Mouse (Mus musculus): ENCODE results near the gene Dirc2.

The Dirc2 gene

DNA sequence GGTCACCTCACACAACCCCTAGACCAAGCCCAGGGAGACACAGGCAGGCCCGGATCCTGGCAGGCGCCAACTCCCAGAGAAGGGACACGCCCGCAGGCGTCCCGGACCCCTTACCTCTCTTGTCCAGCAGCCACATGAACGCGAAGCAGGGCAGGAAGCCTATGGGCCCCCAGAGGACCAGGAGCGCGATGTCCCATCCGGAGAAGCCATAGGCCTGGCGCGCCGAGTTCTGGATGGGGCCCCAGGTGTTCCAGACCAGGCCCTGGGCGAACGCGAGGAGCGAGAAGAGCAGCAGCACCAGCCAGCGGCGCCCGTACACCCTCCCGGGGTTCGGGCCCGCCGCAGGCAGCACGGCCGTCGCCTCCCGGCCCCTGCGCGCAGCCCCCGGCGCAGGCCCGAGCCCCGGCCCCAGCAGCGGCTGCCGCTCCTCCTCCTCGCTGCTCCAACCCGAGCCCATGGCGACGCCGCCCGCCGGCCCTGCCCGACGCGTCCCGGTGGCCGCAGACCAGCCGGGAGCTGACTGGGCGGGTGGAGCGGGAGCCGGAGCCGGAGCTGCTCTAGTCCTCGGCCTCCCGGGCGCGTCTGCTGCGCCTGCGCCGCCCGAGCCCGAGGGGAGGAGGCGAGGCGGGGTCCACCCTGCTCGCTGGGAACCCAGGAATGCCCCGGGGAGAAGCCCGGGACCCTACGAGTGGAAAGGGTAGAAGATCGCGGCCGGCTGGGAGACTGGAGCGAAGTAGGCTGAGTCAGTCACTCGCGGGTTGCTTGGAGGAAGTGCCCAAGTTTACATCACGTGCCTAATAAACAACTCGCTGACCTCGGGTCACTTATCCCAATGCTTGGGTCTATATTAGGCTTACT lies at the start of gene Dirc2:
Gene Dirc2, minus strand, starts transcription at position 572 of the 858 bp plus-strand sequence.
- DNase-seq (ENCODE audit: inconsistent age in 2 of 2, low spot score in 1 of 2) = peak; percentile 86 to 95

- peak; percentile 81 to 94 for DNase-seq (ENCODE audit: inconsistent age in 2 of 2, low spot score in 1 of 2)
Observed at GRCm38 (mm10) chr16:35817255-35818089, 48.3 kb upstream of the Dirc2 start.

DNA sequence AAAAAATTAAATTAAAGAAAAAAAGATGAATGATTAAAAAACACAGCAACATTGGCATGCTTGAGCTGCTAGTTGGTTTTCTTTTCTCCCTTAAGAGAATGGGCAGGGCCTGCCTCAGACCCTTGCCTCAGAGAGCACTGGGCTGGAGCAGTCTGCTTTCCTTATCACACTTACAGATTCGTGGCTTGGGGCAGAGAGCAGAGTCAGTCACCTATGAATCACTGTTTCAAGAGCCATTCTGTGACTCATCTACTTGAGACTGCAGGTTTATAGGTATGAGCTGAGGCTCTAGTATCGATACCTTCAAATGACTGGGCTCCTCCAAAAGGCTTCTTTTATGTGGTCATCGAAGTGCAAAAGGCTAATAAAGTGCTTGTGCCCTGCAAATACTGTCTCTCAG lies 44.0 kb upstream of the Dirc2 start:
- no peak for DNase-seq (ENCODE audit: inconsistent age in 2 of 2, low spot score in 1 of 2)

- no peak for DNase-seq (ENCODE audit: inconsistent age in 2 of 2, low spot score in 1 of 2)
Observed at GRCm38 (mm10) chr16:35808838-35809237, 39.7 kb upstream of the Dirc2 start.

DNA sequence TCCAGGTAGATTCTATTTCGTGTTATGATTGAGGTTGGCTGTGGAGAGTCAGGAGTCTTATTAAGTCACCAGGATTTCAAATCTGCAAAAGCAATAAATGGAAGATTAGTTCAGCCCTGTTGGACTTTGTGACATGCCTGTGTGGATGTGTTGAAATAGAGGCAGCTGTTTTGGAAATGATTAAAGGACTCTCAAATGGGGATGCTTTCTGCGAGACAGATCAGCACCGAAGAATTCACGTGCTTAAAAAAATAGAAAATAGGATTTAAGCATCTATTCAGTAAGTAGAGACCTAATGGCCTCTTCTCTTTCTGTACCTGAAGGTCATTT lies 38.5 kb upstream of the Dirc2 start:
- DNase-seq (ENCODE audit: inconsistent age in 2 of 2, low spot score in 1 of 2) = no peak

DNA sequence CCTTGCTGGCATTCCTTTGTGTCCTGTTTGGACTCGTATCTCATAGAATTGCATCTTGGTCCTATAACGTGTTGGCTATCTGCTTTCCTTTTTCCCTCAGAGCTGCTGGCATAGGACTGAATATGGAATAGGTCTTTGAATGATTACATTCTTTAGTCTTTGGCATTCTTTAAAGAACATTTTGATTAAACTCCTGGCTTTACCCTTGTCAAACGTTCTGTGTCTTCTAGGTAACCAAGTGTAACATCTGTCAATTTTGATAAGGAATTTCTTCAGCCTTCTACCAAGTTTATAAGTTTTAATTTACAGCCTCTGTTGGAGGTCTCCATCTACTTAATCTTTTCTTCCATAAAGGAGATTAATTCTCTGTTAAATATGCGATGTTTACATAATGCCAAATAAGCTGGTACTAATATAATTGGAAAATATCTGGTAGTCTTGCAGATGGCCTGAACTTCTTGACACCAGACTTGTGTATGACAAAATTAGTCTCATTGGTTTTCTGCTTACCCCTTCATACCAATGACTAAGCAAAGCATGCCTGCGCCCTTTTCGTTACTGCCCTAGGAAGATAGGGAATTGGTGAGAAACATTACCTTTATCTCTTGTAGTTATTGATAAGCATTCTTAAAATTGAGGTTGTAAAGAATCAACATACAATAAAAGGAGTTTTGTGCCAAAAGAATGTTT lies 38.0 kb upstream of the Dirc2 start:
- no peak for DNase-seq (ENCODE audit: inconsistent age in 2 of 2, low spot score in 1 of 2)

DNA sequence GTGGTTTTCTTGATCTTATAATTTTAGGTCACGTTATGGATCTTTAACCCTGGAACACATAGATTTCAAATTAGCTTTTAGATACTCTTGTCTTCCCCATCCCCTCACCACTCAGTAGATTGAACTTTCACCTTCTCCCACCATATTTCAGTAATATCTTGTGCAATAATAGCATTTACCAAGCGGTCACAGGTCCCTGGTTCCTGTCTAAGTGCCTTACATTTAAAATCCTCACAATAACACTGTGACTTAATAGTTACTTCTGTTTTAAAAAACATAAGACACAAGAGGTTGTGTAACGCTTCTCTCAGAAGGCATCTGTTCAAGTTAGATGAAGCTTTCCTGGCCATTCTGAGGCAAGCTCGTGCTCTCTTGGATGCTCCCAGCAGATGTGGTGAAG lies 34.6 kb upstream of the Dirc2 start:
- no peak for DNase-seq (ENCODE audit: inconsistent age in 2 of 2, low spot score in 1 of 2)

DNA sequence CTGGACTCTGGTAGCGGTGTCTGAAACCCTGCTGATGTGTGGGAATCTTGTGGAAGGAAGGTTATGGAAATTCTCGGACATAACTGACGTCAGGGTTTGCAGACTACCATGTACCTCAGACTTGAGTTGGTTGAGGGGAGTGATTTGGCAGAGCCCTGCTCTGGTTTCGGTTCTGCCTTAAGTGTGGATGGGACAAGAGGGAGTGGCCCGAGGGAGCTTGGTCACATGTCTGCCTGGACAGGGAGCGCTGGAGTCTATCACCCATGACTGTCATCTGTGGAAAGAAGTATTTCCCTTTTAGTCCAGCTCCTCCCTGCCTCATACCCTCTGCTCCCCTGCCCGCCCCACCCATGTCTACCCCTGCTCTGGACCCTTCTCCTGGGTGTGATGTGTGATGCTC lies 33.0 kb upstream of the Dirc2 start:
- DNase-seq (ENCODE audit: inconsistent age in 2 of 2, low spot score in 1 of 2) = no peak

DNA sequence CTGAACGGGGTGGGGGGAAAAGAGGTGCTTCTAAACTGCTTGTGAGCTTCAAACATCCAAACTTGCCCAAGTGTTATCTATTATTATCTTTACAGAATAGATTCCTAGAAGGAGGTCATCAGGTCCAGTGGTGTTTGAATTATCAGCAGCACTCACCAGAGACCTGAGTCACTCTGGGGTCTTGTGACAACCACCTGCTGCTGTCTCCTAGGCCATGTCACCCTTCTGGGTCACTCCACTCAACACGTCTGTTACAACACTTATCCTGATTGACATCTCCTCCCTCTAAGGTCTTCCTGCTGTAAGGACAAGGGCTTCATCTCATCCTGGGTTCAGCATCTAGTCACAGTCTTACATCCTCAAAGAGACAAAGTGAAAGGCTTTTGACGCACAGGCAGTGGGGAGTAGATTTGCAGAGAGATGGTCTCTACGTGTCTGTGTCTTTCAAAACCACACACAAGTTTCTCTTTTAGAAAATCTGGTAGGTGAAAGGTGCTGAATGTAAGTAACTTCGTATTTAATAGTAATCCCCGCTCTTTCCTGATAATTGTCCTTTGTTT lies 22.9 kb upstream of the Dirc2 start:
- no peak for DNase-seq (ENCODE audit: inconsistent age in 2 of 2, low spot score in 1 of 2)

- DNase-seq (ENCODE audit: inconsistent age in 2 of 2, low spot score in 1 of 2) = no peak
Observed at GRCm38 (mm10) chr16:35788330-35788729, 19.2 kb upstream of the Dirc2 start.

DNA sequence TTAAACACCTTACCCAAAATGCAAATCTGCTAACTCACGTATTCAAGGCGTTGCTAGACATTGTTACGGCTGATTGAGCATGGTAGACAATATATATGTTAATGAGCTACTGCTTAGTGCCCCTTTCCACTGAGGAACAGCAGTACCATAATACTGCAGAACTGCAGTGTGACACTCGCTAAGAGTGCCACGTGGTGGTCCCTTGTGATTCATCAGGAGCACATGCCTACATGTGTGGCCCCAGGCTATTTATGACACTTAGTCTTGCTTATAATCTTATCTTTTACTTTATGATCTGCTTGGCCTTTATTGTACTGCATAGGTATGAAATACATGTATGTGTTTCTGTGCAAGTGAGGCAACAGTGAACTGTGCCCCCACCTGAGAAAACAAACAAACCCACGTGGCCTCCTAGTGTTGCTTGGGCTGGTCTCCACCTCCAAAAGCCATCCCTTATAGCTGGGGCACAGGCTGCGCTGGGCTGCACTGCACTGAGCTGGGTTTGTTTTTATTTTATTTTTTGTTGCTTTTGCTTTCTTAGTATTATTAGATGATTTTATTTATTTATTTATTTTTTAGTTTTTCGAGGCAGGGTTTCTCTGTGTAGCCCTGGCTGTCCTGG lies 18.5 kb upstream of the Dirc2 start:
- DNase-seq (ENCODE audit: inconsistent age in 2 of 2, low spot score in 1 of 2) = no peak

DNA sequence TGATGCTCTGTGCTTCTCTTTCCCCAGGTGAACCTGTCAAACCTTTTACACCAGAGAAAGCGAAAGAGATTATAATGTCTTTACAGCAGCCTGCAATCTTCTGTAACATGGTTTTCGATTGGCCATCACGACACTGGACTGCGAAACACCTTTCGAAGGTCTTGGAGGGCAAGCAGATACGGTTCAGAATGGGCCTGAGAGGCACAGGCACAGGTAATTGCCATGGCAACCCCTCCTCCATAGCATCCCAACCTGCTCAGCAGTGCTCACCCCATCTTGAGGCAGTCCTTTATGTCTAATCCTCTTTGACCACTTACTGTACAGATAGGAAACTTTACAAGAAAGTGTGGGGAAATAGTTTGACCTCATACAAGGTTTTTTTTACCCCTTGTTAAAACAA lies 18.0 kb upstream of the Dirc2 start:
- no peak for DNase-seq (ENCODE audit: inconsistent age in 2 of 2, low spot score in 1 of 2)

DNA sequence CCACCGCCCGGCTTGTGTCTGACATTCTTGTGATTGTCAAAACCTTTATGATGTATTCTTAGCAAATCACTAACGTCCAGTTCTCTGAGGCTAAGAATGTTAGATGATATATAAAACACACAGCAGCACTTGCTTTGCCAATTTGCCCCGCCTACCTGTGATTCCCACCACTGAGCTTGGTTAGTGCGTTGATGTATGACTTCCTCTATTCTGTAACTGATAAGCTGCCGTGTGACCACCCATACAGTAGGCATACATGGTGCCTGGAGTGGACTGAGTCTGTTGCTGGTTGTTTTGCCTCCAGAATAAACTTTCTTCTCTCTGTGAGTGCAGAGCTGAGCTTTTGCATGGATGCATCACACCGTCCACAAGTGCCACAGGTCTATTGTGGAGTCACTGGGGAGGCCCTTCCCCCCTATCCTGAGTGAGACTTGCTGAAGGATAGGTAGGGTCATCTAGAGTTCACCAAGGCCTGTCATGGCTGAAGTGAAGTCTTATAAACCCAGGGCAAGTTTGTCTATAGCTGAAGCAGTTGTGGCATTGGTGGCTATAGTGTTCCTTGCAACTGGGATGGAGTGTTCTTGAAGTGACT lies 15.1 kb upstream of the Dirc2 start:
- no peak for DNase-seq (ENCODE audit: inconsistent age in 2 of 2, low spot score in 1 of 2)

DNA sequence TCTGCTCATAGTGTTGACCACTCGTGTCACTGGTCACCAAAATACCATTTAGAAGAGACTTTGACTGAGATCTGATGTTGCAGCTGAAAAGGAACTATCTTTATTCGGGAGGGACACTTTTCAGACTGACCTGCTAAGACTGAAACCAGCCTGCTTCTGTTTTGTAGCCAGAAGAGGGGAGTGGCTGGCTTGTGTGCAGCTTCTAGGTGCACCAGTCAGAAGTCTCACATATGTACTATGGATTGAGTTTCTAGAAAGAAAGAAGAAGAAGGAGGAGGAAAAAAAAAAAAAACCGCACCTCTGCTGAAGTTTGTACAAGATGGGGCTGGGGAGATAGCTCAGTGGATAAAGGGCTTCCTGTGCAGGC lies 14.0 kb upstream of the Dirc2 start:
- DNase-seq (ENCODE audit: inconsistent age in 2 of 2, low spot score in 1 of 2) = no peak

DNA sequence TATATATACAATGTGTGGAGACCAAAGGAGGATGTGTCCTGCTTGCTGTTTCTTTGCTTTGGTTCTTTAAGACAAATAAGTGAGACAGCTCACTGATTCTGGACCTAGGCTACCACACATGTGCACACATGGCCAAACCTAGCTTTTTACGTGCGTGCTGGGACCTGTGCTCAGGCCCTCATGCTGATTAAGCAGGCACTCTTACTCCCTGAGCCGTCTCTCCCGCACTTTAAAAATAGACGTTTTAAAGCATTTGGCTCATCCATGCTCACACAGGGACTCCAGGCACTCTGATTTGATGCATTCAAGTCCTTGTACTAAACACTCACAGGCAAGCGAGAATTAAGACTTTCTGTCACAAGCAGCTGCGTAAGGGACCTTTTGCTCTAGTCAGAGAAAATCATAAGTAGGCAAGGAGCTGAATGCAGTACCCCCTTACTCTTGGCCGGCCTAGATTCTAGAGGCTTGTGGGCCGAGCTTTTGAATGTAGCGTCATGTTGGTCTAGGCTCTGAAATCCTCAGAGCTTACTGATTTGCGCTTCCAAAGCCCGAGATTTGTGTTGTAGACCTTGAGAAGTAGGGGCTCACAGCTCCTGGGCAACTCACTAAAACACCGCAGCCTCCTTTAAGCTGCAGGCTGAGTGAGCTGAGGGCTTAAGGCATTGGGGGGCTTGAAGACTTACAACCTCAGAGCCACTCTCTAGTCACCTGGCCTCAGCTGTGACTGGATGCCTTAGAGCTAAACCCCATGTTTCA lies 13.5 kb upstream of the Dirc2 start:
- no peak for DNase-seq (ENCODE audit: inconsistent age in 2 of 2, low spot score in 1 of 2)

DNA sequence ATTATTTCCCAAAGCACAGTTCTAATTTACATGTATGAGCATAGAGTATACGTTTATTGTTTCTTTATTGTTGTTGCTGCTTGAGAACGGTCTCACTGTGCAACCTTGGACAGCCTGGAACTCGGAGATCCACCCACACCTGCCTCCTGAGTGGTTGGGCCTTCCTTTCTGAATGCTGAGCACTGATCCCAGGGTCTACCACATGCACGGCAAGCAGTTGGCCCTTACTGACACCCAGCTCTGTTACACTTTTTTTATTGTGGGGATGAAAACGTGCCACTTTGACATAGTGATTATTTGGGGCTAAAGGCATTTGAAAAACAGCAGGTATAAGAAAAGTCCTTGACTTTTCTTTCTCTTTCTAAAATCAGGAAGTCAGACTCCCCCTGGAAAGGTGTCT lies 12.5 kb upstream of the Dirc2 start:
- DNase-seq (ENCODE audit: inconsistent age in 2 of 2, low spot score in 1 of 2) = no peak

DNA sequence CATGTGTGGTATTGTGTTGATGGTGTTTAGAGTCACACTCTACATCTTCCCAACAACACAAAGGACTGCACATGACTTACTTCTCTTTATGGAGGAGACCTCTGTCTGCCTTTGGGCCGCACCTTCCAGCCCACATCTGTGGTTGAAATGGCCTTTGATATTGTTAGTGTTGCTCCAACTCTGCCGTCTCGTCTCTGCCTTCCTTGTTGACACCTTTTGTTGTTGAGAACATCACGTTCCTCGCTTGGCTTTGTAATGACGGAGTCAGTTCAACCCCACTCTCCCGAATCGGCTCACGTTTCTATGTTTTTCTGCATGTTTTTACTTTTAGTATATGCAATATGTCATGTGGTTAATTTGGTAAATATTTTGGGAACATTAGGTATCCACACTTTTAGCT lies 11.9 kb upstream of the Dirc2 start:
- DNase-seq (ENCODE audit: inconsistent age in 2 of 2, low spot score in 1 of 2) = no peak

DNA sequence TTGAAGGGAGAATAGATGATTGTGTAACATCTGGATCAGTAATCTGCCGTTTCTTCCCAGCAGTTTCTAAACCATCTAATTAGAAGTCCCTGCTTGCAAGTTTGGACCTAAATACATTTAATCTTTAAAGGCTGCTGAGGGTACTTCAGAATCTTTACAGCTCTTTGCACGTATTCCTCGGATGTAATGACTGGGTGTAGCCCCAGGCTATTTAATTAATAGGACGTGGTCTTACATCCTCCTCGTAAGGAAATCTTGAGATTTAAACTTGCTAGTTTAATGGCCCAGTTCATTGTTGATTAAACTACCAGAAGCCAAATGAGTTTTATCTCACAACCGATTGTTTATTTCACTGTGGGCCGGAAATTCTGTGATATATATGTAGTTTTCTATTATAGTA lies 10.5 kb upstream of the Dirc2 start:
- DNase-seq (ENCODE audit: inconsistent age in 2 of 2, low spot score in 1 of 2) = no peak

DNA sequence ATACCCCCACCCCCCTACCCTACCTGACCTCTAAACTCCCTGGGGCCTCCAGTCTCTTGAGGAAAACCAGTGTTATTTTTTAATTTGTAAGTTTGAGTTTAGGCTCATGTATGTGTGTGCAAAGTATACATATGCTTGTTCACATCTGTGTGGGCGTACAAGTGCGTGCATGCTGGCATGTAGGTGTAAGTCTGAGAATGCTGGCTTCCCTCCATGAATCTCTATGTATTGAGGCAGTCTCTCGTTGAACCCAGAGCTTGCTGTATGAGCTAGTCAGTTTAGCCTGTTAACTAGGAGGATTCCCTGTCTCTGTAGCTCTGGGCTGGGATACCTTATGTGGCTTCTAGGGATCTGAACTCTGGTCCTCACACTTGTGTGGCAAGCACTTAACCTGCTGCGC lies 8.6 kb upstream of the Dirc2 start:
- DNase-seq (ENCODE audit: inconsistent age in 2 of 2, low spot score in 1 of 2) = no peak

DNA sequence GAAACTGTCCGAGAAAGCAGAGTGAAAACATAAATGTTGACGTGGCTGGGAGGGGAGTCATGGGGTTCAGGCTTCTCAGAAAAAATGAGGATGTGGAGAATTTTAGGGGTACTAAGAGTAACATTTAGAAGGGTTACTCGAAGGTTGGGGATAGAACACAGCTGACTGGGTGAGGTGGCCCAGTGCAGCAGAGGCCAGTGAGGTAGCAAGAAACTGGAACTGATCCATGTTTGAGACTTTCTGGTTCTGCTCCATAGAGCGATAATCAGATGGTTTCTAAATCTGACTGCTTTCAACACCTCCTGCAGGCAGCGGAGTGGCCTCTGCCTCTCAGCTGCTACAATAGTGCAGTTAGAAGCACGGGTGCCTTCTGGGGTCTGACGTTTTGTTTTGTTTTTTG lies 7.6 kb upstream of the Dirc2 start:
- DNase-seq (ENCODE audit: inconsistent age in 2 of 2, low spot score in 1 of 2) = no peak

Measured in adrenal gland, adult (tissue).